Mouse (Mus musculus) cortical plate, adult 2 months (tissue): ENCODE results near the gene Gspt1.

Experiments used
- CTCF ChIP-seq: fragments of 200-500 bp; IDR thresholded peaks from 2 replicates; pipeline ENCODE4 v1.5.1; 2011; ENCODE audit warnings: mild to moderate bottlenecking, control low read depth, low read length; ENCODE audit not compliant: insufficient read depth; ENCODE audit errors: extremely low read depth
- POLR2A ChIP-seq: fragments of 200-500 bp; IDR thresholded peaks from 2 replicates; pipeline ENCODE4 v1.6.1; 2011; ENCODE audit warnings: mild to moderate bottlenecking, low read length, control low read depth; ENCODE audit not compliant: insufficient read depth; ENCODE audit errors: extremely low read depth

DNA sequence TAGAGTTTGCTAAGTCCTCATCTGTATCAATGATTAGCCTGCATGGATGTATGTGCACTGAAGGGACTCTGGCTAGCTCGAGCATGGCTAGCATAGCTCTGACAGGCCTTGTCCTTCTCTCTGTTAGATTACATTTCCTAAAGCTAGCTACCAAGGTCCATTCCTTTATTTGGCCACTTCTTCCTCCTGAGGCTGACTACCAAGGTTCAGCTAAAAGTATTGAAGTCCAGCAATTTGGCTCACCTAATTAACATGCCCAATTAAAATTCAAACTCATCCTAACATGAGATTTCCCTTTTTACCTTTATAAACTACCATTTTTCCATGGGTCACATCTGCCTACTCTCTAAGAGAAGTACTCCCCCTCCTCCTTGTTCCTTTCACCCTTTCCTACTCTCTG, 11.7 kb downstream of the Gspt1 start:
- TF ChIP-seq CTCF (no peak), POLR2A (no peak)
